Mouse (Mus musculus): ENCODE measurements around the gene Atp10a.

- no peak for TF ChIP-seq MAFK (IDR thresholded peaks at IDR 0.05; ENCODE audit: insufficient read depth, low read depth, low read length)
- no peak for TF ChIP-seq ZC3H11A (IDR thresholded peaks at IDR 0.05; ENCODE audit: borderline replicate concordance, low read depth, low read length)
- TF ChIP-seq HCFC1 (IDR thresholded peaks at IDR 0.05; ENCODE audit: borderline replicate concordance, insufficient read depth, low read length), result no peak
- TF ChIP-seq ZNF384 (IDR thresholded peaks at IDR 0.05; ENCODE audit: low read depth, low read length), result 0 out of 2 replicates have a peak, but pooled peaks have one; percentile 57
- no peak for TF ChIP-seq CHD2 (IDR thresholded peaks at IDR 0.05; ENCODE audit: low read depth, low read length)
These were observed 12.7 kb downstream of the Atp10a start for GRCm38 (mm10) chr7:58668617-58669016.

All from ES-E14 (cell line).